Mouse (Mus musculus): ENCODE measurements around the gene Fbxw15.
"Not testable (repeated sequence)": the region's sequence is repeated elsewhere in the genome, so short reads cannot be mapped to it uniquely, and the experiment has no call there.

The Fbxw15 gene

GRCm38 (mm10) chr9:109568162-109568561 lies at the start of gene Fbxw15:
Fbxw15 (minus strand) TSS chr9:109568262.
- DNase-seq (ENCODE audit: low read depth, low spot score), result not testable (repeated sequence)

- DNase-seq (ENCODE audit: low read depth, low spot score), result not testable (repeated sequence)
Measured at GRCm38 (mm10) chr9:109606837-109607236, 38.8 kb upstream of the Fbxw15 start.

- not testable (repeated sequence) for DNase-seq (ENCODE audit: low read depth, low spot score)
Measured at GRCm38 (mm10) chr9:109602128-109602527, 34.1 kb upstream of the Fbxw15 start.

- no peak for DNase-seq (ENCODE audit: low read depth, low spot score)
Measured at GRCm38 (mm10) chr9:109597226-109597625, 29.2 kb upstream of the Fbxw15 start.

- no peak for DNase-seq (ENCODE audit: low read depth, low spot score)
Measured at GRCm38 (mm10) chr9:109594866-109595265, 26.8 kb upstream of the Fbxw15 start.

GRCm38 (mm10) chr9:109565546-109565945 lies 2.5 kb downstream of the Fbxw15 start:
- DNase-seq (ENCODE audit: low read depth, low spot score), result no peak

GRCm38 (mm10) chr9:109562106-109562505 lies 6.0 kb downstream of the Fbxw15 start:
- DNase-seq (ENCODE audit: low read depth, low spot score), result not testable (repeated sequence)

- DNase-seq (ENCODE audit: low read depth, low spot score), result no peak
Measured at GRCm38 (mm10) chr9:109552483-109552882, 15.6 kb downstream of the Fbxw15 start.

- not testable (repeated sequence) for DNase-seq (ENCODE audit: low read depth, low spot score)
Measured at GRCm38 (mm10) chr9:109549666-109550065, 18.4 kb downstream of the Fbxw15 start.

GRCm38 (mm10) chr9:109523385-109524064 lies 44.5 kb downstream of the Fbxw15 start:
- DNase-seq (ENCODE audit: low read depth, low spot score), result no peak

Measured in c-Kit-negative CD71-positive TER-119-positive erythroid progenitor cells, embryonic 14.5 days (primary cell).